Mouse (Mus musculus) hindbrain, embryonic 11.5 days (tissue): ENCODE measurements around the gene D430041D05Rik. TPM values are rescaled to one million over a fixed set of nuclear protein-coding genes. Genes with fewer than 3 reads are reported as not detected.

Experiments
- ATAC-seq: fragments of 200-750 bp; cut with Nextera tagmentation; 2 replicates; pipeline ENCODE4 v1.8.0; 2017; ENCODE audit warnings: mild to moderate bottlenecking, moderate TSS enrichment, moderate library complexity; ENCODE audit not compliant: low FRiP score
- DNase-seq: peaks from one replicate; pipeline ENCODE4 v3.0.0-alpha.2; 2015; ENCODE audit warnings: low spot score
- H3K27ac ChIP-seq: fragments of 300-500 bp; sonication (generic); 2 replicates; pipeline ENCODE4 v1.5.1; 2014; ENCODE audit warnings: mild to moderate bottlenecking, low read depth, low read length
- H3K27me3 ChIP-seq: fragments of 300-500 bp; sonication (generic); 2 replicates; pipeline ENCODE4 v1.6.1; 2014; ENCODE audit warnings: mild to moderate bottlenecking, low read length, moderate library complexity, mixed read lengths; ENCODE audit not compliant: control insufficient read depth, insufficient read depth
- H3K36me3 ChIP-seq: fragments of 300-500 bp; sonication (generic); 2 replicates; pipeline ENCODE4 v1.6.1; 2014; ENCODE audit warnings: mild to moderate bottlenecking, low read length, moderate library complexity, mixed read lengths; ENCODE audit not compliant: control insufficient read depth, insufficient read depth
- H3K4me1 ChIP-seq: fragments of 300-500 bp; sonication (generic); replicated peaks from 2 replicates; pipeline ENCODE4 v1.6.1; 2014; ENCODE audit warnings: low read length, mixed read lengths; ENCODE audit not compliant: control insufficient read depth, insufficient read depth
- H3K4me2 ChIP-seq: fragments of 300-500 bp; sonication (generic); replicated peaks from 2 replicates; pipeline ENCODE4 v1.6.1; 2014; ENCODE audit warnings: mild to moderate bottlenecking, low read depth, low read length
- H3K4me3 ChIP-seq: fragments of 300-500 bp; sonication (generic); 2 replicates; pipeline ENCODE4 v1.5.1; 2014; ENCODE audit warnings: low read depth, low read length
- H3K9ac ChIP-seq: fragments of 300-500 bp; sonication (generic); 2 replicates; pipeline ENCODE4 v1.6.1; 2014; ENCODE audit warnings: low read depth, low read length
- H3K9me3 ChIP-seq: fragments of 300-500 bp; sonication (generic); 2 replicates; pipeline ENCODE4 v1.6.1; 2016; ENCODE audit warnings: low read length; ENCODE audit not compliant: control insufficient read depth
- WGBS: fragments of 180-500 bp; shearing (Covaris S2); extraction: QIAGEN DNeasy Blood & Tissue Kit; methylation state at CpG from one replicate; pipeline ENCODE4 v1.1.7; 2014; 5-methylcytosine and 5-hydroxymethylcytosine counted together
- polyA plus RNA-seq: library from polyadenylated mRNA; unstranded; fragments of >200 nt; fragmentation: Nextera tagmentation; extraction: Ambion mirVana; gene quantifications from 2 replicates; pipeline ENCODE4 v1.2.1, GENCODE M21; 2014

The D430041D05Rik gene
- polyA plus RNA-seq, 1 experiment from 2014 or later: 3.6 TPM

GRCm38 (mm10) chr2:104442341-104442740 is 31.5 kb upstream of the D430041D05Rik start:
- DNase-seq (no peak), ATAC-seq (no peak)
- H3K27ac ChIP-seq: no peak overlapping the region
- no peaks in the 10 kb centered on the region for H3K4me1 ChIP-seq
- no peaks in the 10 kb centered on the region for H3K36me3 ChIP-seq
- no peak overlapping the region for H3K9ac ChIP-seq
- no peak overlapping the region for H3K4me2 ChIP-seq
- H3K9me3 ChIP-seq: no peaks in the 10 kb centered on the region
- H3K27me3 ChIP-seq: no peaks in the 10 kb centered on the region
- H3K4me3 ChIP-seq: no peak overlapping the region
- WGBS: 76% methylated on average over 4 of the region's 4 CpGs

GRCm38 (mm10) chr2:104436226-104436625 is 25.4 kb upstream of the D430041D05Rik start:
- no peak overlapping the region for H3K4me2 ChIP-seq
- H3K36me3 ChIP-seq: 0 out of 2 replicates have a peak, but pooled peaks cover 3% of the 10 kb centered on the region
- H3K27me3 ChIP-seq: no peaks in the 10 kb centered on the region
- DNase-seq (no peak), ATAC-seq (no peak)
- H3K4me1 ChIP-seq: no peaks in the 10 kb centered on the region
- no peak overlapping the region for H3K9ac ChIP-seq
- H3K9me3 ChIP-seq: no peaks in the 10 kb centered on the region
- H3K27ac ChIP-seq: no peak overlapping the region
- H3K4me3 ChIP-seq: no peak overlapping the region
- 91% methylated on average over 3 of the region's 3 CpGs for WGBS

- ATAC-seq: no peak
- no peak overlapping the region for H3K4me2 ChIP-seq
- DNase-seq: no peak
- 91% methylated on average over 6 of the region's 6 CpGs for WGBS
- no peaks in the 10 kb centered on the region for H3K9me3 ChIP-seq
- no peaks in the 10 kb centered on the region for H3K4me1 ChIP-seq
- H3K27ac ChIP-seq: no peak overlapping the region
- no peaks in the 10 kb centered on the region for H3K27me3 ChIP-seq
- no peak overlapping the region for H3K9ac ChIP-seq
- H3K36me3 ChIP-seq: 0 out of 2 replicates have a peak, but pooled peaks cover 3% of the 10 kb centered on the region
- H3K4me3 ChIP-seq: no peak overlapping the region
These were observed 20.3 kb upstream of the D430041D05Rik start for GRCm38 (mm10) chr2:104431067-104431466.

GRCm38 (mm10) chr2:104430566-104430965 is 19.8 kb upstream of the D430041D05Rik start:
- H3K4me2 ChIP-seq: no peak overlapping the region
- no peak overlapping the region for H3K27ac ChIP-seq
- DNase-seq (no peak), ATAC-seq (no peak)
- H3K9me3 ChIP-seq: no peaks in the 10 kb centered on the region
- no peak overlapping the region for H3K9ac ChIP-seq
- WGBS: 96% methylated on average over 5 of the region's 5 CpGs
- no peaks in the 10 kb centered on the region for H3K4me1 ChIP-seq
- H3K4me3 ChIP-seq: no peak overlapping the region
- no peaks in the 10 kb centered on the region for H3K27me3 ChIP-seq
- 0 out of 2 replicates have a peak, but pooled peaks cover 3% of the 10 kb centered on the region for H3K36me3 ChIP-seq

GRCm38 (mm10) chr2:104426112-104426511 is 15.3 kb upstream of the D430041D05Rik start:
- WGBS: 91% methylated on average over 3 of the region's 3 CpGs
- Histone ChIP-seq H3K9me3 (no peaks in the 10 kb centered on the region), H3K27me3 (no peaks in the 10 kb centered on the region), H3K4me3 (no peak overlapping the region), H3K4me1 (no peaks in the 10 kb centered on the region), H3K27ac (no peak overlapping the region), H3K9ac (no peak overlapping the region), H3K4me2 (no peak overlapping the region), H3K36me3 (0 out of 2 replicates have a peak, but pooled peaks cover 3% of the 10 kb centered on the region)
- no peak for DNase-seq
- no peak for ATAC-seq

- Histone ChIP-seq H3K4me3 (no peak overlapping the region), H3K27me3 (no peaks in the 10 kb centered on the region), H3K4me2 (no peak overlapping the region), H3K27ac (no peak overlapping the region), H3K36me3 (no peaks in the 10 kb centered on the region), H3K9me3 (no peaks in the 10 kb centered on the region), H3K4me1 (no peaks in the 10 kb centered on the region), H3K9ac (no peak overlapping the region)
- WGBS: 6% methylated on average over 1 of the region's 1 CpGs
- DNase-seq (peak; percentile 73), ATAC-seq (no peak)
These were observed 11.4 kb upstream of the D430041D05Rik start for GRCm38 (mm10) chr2:104422230-104422629.

- ATAC-seq (no peak), DNase-seq (no peak)
- no peaks in the 10 kb centered on the region for H3K36me3 ChIP-seq
- H3K4me1 ChIP-seq: no peaks in the 10 kb centered on the region
- no peaks in the 10 kb centered on the region for H3K9me3 ChIP-seq
- no peak overlapping the region for H3K27ac ChIP-seq
- WGBS: 88% methylated on average over 4 of the region's 4 CpGs
- H3K4me3 ChIP-seq: no peak overlapping the region
- H3K27me3 ChIP-seq: no peaks in the 10 kb centered on the region
- H3K9ac ChIP-seq: no peak overlapping the region
- H3K4me2 ChIP-seq: no peak overlapping the region
These were observed 10.0 kb upstream of the D430041D05Rik start for GRCm38 (mm10) chr2:104420805-104421204.

- Histone ChIP-seq H3K4me3 (no peak overlapping the region), H3K9ac (no peak overlapping the region), H3K27me3 (no peaks in the 10 kb centered on the region), H3K9me3 (no peaks in the 10 kb centered on the region), H3K4me2 (no peak overlapping the region), H3K27ac (no peak overlapping the region), H3K4me1 (no peaks in the 10 kb centered on the region), H3K36me3 (no peaks in the 10 kb centered on the region)
- DNase-seq (no peak), ATAC-seq (no peak)
- WGBS: 84% methylated on average over 1 of the region's 1 CpGs
These were observed 9.2 kb upstream of the D430041D05Rik start for GRCm38 (mm10) chr2:104419999-104420398.

GRCm38 (mm10) chr2:104419411-104419810 is 8.6 kb upstream of the D430041D05Rik start:
- ATAC-seq (no peak), DNase-seq (no peak)
- H3K4me2 ChIP-seq: no peak overlapping the region
- no peak overlapping the region for H3K9ac ChIP-seq
- no peak overlapping the region for H3K4me3 ChIP-seq
- WGBS: 83% methylated on average over 2 of the region's 2 CpGs
- no peaks in the 10 kb centered on the region for H3K9me3 ChIP-seq
- H3K36me3 ChIP-seq: no peaks in the 10 kb centered on the region
- H3K27ac ChIP-seq: no peak overlapping the region
- H3K4me1 ChIP-seq: no peaks in the 10 kb centered on the region
- H3K27me3 ChIP-seq: no peaks in the 10 kb centered on the region
